8 mouse cellular contexts compared by ENCODE assay signal in genomic region chr4:53451887-53452286, GRCm38 (mm10). TPM values are rescaled to one million over a fixed set of nuclear protein-coding genes. Genes with fewer than 3 reads are reported as not detected.
DNase-seq lines count a peak whose midpoint lies in the region; ATAC-seq and TF ChIP-seq lines count a peak whose summit lies in the region.

No protein-coding gene starts in this region.

- H3K4me3 ChIP-seq in intestine, postnatal 0 days (ENCODE audit: low read depth, low read length), result no peak overlapping the region
- H3K4me3 ChIP-seq in stomach, postnatal 0 days (ENCODE audit: low read depth, low read length), result no peak overlapping the region
- no peak overlapping the region for H3K4me3 ChIP-seq in midbrain, embryonic 16.5 days (ENCODE audit: low read depth, low read length)

- no peak for TF ChIP-seq EP300 in stomach, postnatal 0 days (optimal IDR thresholded peaks at IDR 0.05)

- peaks cover 12% of the 10 kb centered on the region; the same call in 1 of the 2 replicates for H3K4me1 ChIP-seq in intestine, postnatal 0 days (replicated peaks; ENCODE audit: control insufficient read depth, insufficient read depth, low read length)
- no peaks in the 10 kb centered on the region for H3K4me1 ChIP-seq in stomach, postnatal 0 days (replicated peaks; ENCODE audit: control insufficient read depth, insufficient read depth)
- H3K4me1 ChIP-seq in midbrain, embryonic 16.5 days (ENCODE audit: control insufficient read depth, insufficient read depth, low read length), result peaks cover 6% of the 10 kb centered on the region

- no peak overlapping the region for H3K27ac ChIP-seq in intestine, postnatal 0 days (ENCODE audit: low read depth, low read length)
- peak overlapping the region; percentile 30 for H3K27ac ChIP-seq in stomach, postnatal 0 days (replicated peaks)
- no peak overlapping the region for H3K27ac ChIP-seq in midbrain, embryonic 16.5 days (ENCODE audit: low read length)

- DNase-seq in frontal cortex, postnatal 36 days (ENCODE audit: low spot score in 2 of 2), result no peak
- DNase-seq in CD8-positive naive resting alpha-beta T cell, adult 2 months (ENCODE audit: low read depth in 2 of 2, low spot score in 2 of 2), result peak; percentile 4 to 8
- DNase-seq in stomach, postnatal 0 days (ENCODE audit: low spot score), result peak; percentile 62
- DNase-seq in embryo, embryonic 10.5 days (ENCODE audit: low spot score), result no peak

- WGBS in intestine, postnatal 0 days, result 21% methylated on average over 4 of the region's 4 CpGs
- 26% methylated on average over 4 of the region's 4 CpGs for WGBS in stomach, postnatal 0 days
- WGBS in midbrain, embryonic 16.5 days, result 71% methylated on average over 4 of the region's 4 CpGs

- ATAC-seq in frontal cortex, adult (ENCODE audit: low TSS enrichment), result peak; percentile 53; the same call in 1 of the 2 replicates
- ATAC-seq in common myeloid progenitor, adult 5-6 weeks (replicated peaks; ENCODE audit: low read depth, poor library complexity, severe bottlenecking), result peak; percentile 49; the same call in 1 of the 2 replicates
- peak; percentile 76 for ATAC-seq in intestine, postnatal 0 days
- ATAC-seq in stomach, postnatal 0 days (ENCODE audit: low FRiP score, low TSS enrichment), result peak; percentile 88
- no peak for ATAC-seq in midbrain, embryonic 16.5 days

- peak; percentile 78 for TF ChIP-seq CTCF in intestine, postnatal 0 days (IDR thresholded peaks at IDR 0.05; ENCODE audit: low read depth)
- TF ChIP-seq CTCF in stomach, postnatal 0 days (IDR thresholded peaks at IDR 0.05; ENCODE audit: low read depth), result peak; percentile 79

- no peak overlapping the region for H3K9ac ChIP-seq in intestine, postnatal 0 days (ENCODE audit: low read depth, low read length)
- H3K9ac ChIP-seq in stomach, postnatal 0 days (ENCODE audit: low read length), result no peak overlapping the region
- no peak overlapping the region for H3K9ac ChIP-seq in midbrain, embryonic 16.5 days (ENCODE audit: low read depth, low read length)

- no peaks in the 10 kb centered on the region for H3K9me3 ChIP-seq in intestine, postnatal 0 days (ENCODE audit: control insufficient read depth)
- H3K9me3 ChIP-seq in stomach, postnatal 0 days (ENCODE audit: control insufficient read depth, low read length), result no peaks in the 10 kb centered on the region
- H3K9me3 ChIP-seq in midbrain, embryonic 16.5 days (replicated peaks; ENCODE audit: control insufficient read depth, low read length, poor library complexity, severe bottlenecking), result no peaks in the 10 kb centered on the region

- no peaks in the 10 kb centered on the region for H3K27me3 ChIP-seq in intestine, postnatal 0 days (replicated peaks; ENCODE audit: control insufficient read depth, insufficient read depth, low read length)
- no peaks in the 10 kb centered on the region for H3K27me3 ChIP-seq in stomach, postnatal 0 days (ENCODE audit: control insufficient read depth, insufficient read depth, low read length)
- no peaks in the 10 kb centered on the region for H3K27me3 ChIP-seq in midbrain, embryonic 16.5 days (ENCODE audit: control insufficient read depth, insufficient read depth, low read depth, low read length)

- no peak overlapping the region for H3K4me2 ChIP-seq in intestine, postnatal 0 days (replicated peaks; ENCODE audit: low read depth)
- H3K4me2 ChIP-seq in stomach, postnatal 0 days (replicated peaks; ENCODE audit: low read depth), result no peak overlapping the region
- no peak overlapping the region for H3K4me2 ChIP-seq in midbrain, embryonic 16.5 days (ENCODE audit: low read length)

- no peaks in the 10 kb centered on the region for H3K36me3 ChIP-seq in intestine, postnatal 0 days (ENCODE audit: control insufficient read depth, insufficient read depth)
- no peaks in the 10 kb centered on the region for H3K36me3 ChIP-seq in stomach, postnatal 0 days (ENCODE audit: control insufficient read depth, insufficient read depth, low read length)
- H3K36me3 ChIP-seq in midbrain, embryonic 16.5 days (ENCODE audit: control insufficient read depth, insufficient read depth, low read length), result no peaks in the 10 kb centered on the region

RNA-seq across cellular contexts. Expression of gene Slc44a1, which starts 11.7 kb away (rescaled TPM):
- total RNA-seq in common myeloid progenitor, adult 5-6 weeks (2017), result 8.1 and 8.6 TPM in 2 replicates
- polyA plus RNA-seq in intestine, postnatal 0 days (2015; fragmentation: Nextera tagmentation; extraction: Ambion mirVana), result 27.9 and 28.3 TPM in 2 replicates
- 31.9 and 33.9 TPM in 2 replicates for polyA plus RNA-seq in stomach, postnatal 0 days (2015; fragmentation: Nextera tagmentation; extraction: Ambion mirVana)
- 9.5 and 9.6 TPM in 2 replicates for polyA plus RNA-seq in midbrain, embryonic 16.5 days (2015; fragmentation: Nextera tagmentation; extraction: Ambion mirVana)

Comparison
In these comparisons a context has a peak if more than half of its experiments do, and no peak if none do; other contexts are left out.
1. DNase-seq: peak in CD8-positive naive resting alpha-beta T cell, adult 2 months (2 of 2) and stomach, postnatal 0 days (single experiment); none in frontal cortex, postnatal 36 days (0 of 2) and embryo, embryonic 10.5 days (single experiment).